Mouse (Mus musculus) midbrain, postnatal 0 days (tissue): ENCODE measurements around the gene Fasn. TPM values are rescaled to one million over a fixed set of nuclear protein-coding genes. Genes with fewer than 3 reads are reported as not detected.

Experiments
- ATAC-seq: fragments of 200-750 bp; cut with Nextera tagmentation; 2 replicates; pipeline ENCODE4 v1.8.0; 2017; ENCODE audit warnings: moderate number of reproducible peaks, mild to moderate bottlenecking, moderate TSS enrichment, moderate library complexity; ENCODE audit not compliant: low FRiP score
- DNase-seq: peaks from one replicate; pipeline ENCODE4 v3.0.0-alpha.2; 2015; ENCODE audit warnings: low spot score
- H3K27ac ChIP-seq: fragments of 300-500 bp; sonication (generic); 2 replicates; pipeline ENCODE4 v1.5.1; 2014; ENCODE audit warnings: low read depth, mild to moderate bottlenecking, low read length, mixed read lengths
- H3K27me3 ChIP-seq: fragments of 300-500 bp; sonication (generic); 2 replicates; pipeline ENCODE4 v1.6.1; 2014; ENCODE audit warnings: low read length, control low read depth, mixed read lengths; ENCODE audit not compliant: insufficient read depth
- H3K36me3 ChIP-seq: fragments of 300-500 bp; sonication (generic); 2 replicates; pipeline ENCODE4 v1.6.1; 2014; ENCODE audit warnings: low read length, control low read depth, mixed read lengths; ENCODE audit not compliant: insufficient read depth
- H3K4me1 ChIP-seq: fragments of 300-500 bp; sonication (generic); 2 replicates; pipeline ENCODE4 v1.6.1; 2014; ENCODE audit warnings: mild to moderate bottlenecking, control low read depth, antibody characterized with exemption, low read length, mixed read lengths; ENCODE audit not compliant: insufficient read depth
- H3K4me2 ChIP-seq: fragments of 300-500 bp; sonication (generic); 2 replicates; pipeline ENCODE4 v1.6.1; 2014; ENCODE audit warnings: low read depth, mild to moderate bottlenecking, low read length, mixed read lengths; ENCODE audit not compliant: poor library complexity, severe bottlenecking
- H3K4me3 ChIP-seq: fragments of 300-500 bp; sonication (generic); 2 replicates; pipeline ENCODE4 v1.5.1; 2014; ENCODE audit warnings: low read depth, mild to moderate bottlenecking, low read length, moderate library complexity
- H3K9ac ChIP-seq: fragments of 300-500 bp; sonication (generic); replicated peaks from 2 replicates; pipeline ENCODE4 v1.6.1; 2014; ENCODE audit warnings: mild to moderate bottlenecking, low read length, moderate library complexity, mixed read lengths; ENCODE audit not compliant: poor library complexity, severe bottlenecking
- H3K9me3 ChIP-seq: fragments of 300-500 bp; sonication (generic); 2 replicates; pipeline ENCODE4 v1.6.1; 2016; ENCODE audit warnings: low read length, control low read depth
- CTCF ChIP-seq: IDR thresholded peaks from 2 replicates; pipeline ENCODE4 v1.5.1; 2016; ENCODE audit warnings: antibody characterized with exemption, mild to moderate bottlenecking
- WGBS: fragments of 180-500 bp; shearing (Covaris S2); extraction: QIAGEN DNeasy Blood & Tissue Kit; methylation state at CpG from one replicate; pipeline ENCODE4 v1.1.7; 2014; 5-methylcytosine and 5-hydroxymethylcytosine counted together
- polyA plus RNA-seq: library from polyadenylated mRNA; unstranded; fragments of >200 nt; fragmentation: Nextera tagmentation; extraction: Ambion mirVana; gene quantifications from 2 replicates; pipeline ENCODE4 v1.2.1, GENCODE M21; 2015
- total RNA-seq: library from RNA; depleted of rRNA; stranded (reverse); fragments of >200 nt; gene quantifications from 2 replicates; pipeline ENCODE4 v1.2.3, GENCODE M21; 2014

Fasn gene
- total and polyA plus RNA-seq, 2 experiments from 2014 or later, result 76.0 to 488 TPM

DNA sequence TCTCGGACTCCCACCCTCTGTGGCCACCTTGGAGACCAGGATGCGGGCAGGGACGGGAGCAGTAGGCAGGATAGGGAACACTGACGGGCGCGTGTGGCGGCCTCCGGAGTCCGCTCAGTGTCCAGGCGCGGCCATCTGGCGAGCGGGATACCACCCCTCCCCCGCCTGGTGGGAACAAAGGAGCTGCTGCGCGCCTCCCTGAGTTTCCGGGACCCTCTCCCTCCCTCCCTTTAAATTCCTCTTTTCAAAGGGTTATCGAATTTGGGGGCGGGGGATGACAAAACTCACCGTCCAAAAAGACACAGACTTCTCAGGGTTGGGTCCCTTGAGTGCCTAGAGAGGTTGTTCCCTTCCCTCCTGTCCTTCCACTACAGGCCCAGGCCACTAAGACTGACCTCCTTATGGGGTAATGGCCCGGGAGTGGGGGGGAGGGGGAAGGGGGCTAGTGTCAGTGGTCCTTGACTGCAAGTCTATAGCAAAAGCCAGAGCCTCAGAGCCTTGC, 491 bp upstream of the Fasn start:
- Histone ChIP-seq H3K4me1 (peaks cover 24% of the 10 kb centered on the region), H3K9ac (peak overlapping the region; percentile 64), H3K27ac (peak overlapping the region; percentile 96), H3K36me3 (peaks cover 22% of the 10 kb centered on the region), H3K9me3 (no peaks in the 10 kb centered on the region), H3K4me3 (peak overlapping the region; percentile 93), H3K4me2 (peak overlapping the region; percentile 93), H3K27me3 (no peaks in the 10 kb centered on the region)
- DNase-seq, result peak; percentile 42
- 0% methylated on average over 21 of the region's 21 CpGs for WGBS
- ATAC-seq, result peak; percentile 14; the same call in 1 of the 2 replicates
- no peak for TF ChIP-seq CTCF

DNA sequence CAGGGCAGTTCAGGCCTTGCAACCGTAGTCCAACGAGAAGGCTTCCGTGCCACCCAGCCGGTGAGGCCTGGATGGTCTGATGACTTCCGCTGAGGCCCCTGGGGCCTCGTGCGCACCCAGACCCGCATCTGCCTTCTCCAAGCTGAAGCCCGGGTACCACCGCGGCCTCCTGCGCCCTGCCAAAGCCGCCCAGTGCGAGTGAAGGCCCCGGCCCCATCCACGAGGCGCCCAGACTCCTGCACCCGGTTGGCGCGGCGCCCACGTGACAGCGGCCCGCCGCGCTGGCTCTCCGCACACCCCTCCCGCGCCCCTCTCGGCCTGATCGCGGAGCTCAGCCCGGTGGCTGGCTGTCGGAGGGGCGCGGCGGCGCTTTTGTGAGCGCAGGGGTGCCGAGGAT, 798 bp downstream of the Fasn start:
- peak; percentile 20; the same call in 1 of the 2 replicates for ATAC-seq
- DNase-seq, result peak; percentile 72
- Histone ChIP-seq H3K36me3 (peaks cover 35% of the 10 kb centered on the region), H3K9ac (peak overlapping the region; percentile 95), H3K9me3 (no peaks in the 10 kb centered on the region), H3K27me3 (no peaks in the 10 kb centered on the region), H3K4me3 (peak overlapping the region; percentile 93), H3K4me1 (peaks cover 24% of the 10 kb centered on the region), H3K4me2 (peak overlapping the region; percentile 93), H3K27ac (peak overlapping the region; percentile 96)
- under 1% methylated on average over 38 of the region's 40 CpGs for WGBS
- TF ChIP-seq CTCF, result no peak

DNA sequence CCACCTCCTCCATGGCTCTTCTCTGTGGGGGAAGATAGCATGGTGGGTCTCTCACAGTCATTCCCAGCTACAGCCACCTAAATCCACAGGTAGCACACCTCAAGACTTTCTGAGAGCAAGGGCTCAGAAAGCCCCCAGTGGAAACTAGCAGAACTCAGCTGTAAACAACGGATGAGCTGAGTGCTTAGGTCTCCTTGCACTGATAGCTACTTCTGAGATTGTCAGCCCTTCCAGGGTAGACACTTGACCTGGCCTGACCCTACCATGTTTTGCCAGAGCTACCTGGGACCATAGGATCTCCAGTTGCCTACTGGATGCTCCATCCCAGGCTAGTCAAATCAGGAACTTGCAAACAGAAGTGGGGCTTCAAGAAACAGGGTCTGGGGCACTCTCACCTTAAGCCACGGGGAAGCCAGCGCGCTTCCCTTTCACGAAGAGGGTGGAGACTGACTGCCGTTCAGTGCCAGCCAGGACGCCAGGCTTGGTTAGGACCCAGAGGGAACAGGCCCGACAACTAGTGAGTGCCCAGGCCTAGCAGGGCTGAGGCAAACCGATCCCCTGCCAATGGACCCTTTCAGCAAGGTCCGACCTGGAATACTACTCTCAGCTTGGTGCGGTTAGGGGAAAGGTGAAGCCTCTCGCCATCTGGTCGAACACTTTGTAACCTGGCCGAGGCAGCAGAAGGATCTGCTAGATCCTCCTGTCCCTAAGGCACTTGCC, 1.4 kb downstream of the Fasn start:
- WGBS, result under 1% methylated on average over 14 of the region's 14 CpGs
- no peaks in the 10 kb centered on the region for H3K27me3 ChIP-seq
- H3K27ac ChIP-seq, result peak overlapping the region; percentile 96
- peak overlapping the region; percentile 95 for H3K9ac ChIP-seq
- no peaks in the 10 kb centered on the region for H3K9me3 ChIP-seq
- peaks cover 41% of the 10 kb centered on the region for H3K36me3 ChIP-seq
- peaks cover 24% of the 10 kb centered on the region for H3K4me1 ChIP-seq
- H3K4me2 ChIP-seq, result peak overlapping the region; percentile 93
- DNase-seq, result peak; percentile 9
- no peak for TF ChIP-seq CTCF
- peak overlapping the region; percentile 93 for H3K4me3 ChIP-seq
- ATAC-seq, result no peak

DNA sequence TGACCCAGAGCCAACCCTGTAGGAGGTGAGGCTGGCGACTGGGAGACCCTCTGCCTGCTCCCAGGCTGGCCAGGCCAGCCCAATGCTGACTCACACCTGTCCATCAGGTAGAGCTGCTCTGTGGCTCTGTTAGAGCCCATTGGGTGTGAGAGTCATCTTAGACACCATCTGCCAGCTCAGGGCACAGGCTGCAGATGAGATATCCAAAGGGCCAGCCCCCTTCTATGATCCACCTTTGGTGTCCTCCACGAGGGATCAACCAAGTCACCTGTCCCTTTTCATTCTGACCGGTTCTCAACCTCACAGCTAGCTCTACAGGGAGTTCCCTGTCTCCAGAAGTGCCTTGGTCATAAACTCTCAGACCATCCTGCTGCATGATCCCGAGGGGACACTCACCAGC, 2.0 kb downstream of the Fasn start:
- ATAC-seq, result no peak
- H3K27me3 ChIP-seq, result no peaks in the 10 kb centered on the region

DNA sequence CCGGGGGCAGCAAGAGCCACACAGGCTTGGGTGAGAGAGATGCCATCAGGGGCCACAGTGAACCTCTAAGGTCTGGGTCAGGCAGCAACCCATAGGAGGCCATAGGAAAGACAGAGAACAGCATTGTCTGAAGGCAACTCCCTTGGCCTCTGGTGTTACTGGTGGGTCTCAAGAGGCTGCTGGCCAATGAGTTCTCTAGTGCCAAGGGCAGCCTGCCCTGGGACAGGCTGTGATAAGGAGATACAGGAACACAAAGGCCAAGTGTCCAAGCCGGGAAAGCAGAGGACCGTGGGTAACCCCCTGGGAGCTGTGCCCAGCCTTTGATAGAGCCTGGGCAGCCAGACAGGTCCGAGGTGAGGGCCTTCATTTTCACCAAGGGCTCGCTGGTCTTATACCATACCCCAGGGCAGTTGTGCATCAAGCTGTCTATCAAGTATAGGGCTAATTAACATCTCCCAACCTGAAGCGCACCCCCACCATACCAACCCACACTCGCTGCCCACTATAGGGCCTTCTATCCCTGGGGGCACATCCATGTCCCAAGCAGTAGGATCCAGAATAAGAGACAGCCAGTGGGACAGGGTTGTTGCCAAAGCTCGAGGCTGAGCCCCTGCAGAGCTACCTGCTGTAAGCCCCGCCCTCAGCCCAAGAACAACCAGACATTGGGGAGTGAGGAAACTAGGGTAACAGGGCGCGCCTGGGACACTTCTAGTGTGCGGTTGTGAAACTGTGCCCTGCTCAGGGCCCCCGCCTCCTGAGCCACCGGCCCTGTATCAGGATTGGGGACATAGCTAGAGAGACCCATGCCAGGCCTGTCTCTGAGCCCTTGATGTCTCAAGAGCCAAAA, 3.0 kb downstream of the Fasn start:
- Histone ChIP-seq H3K4me1 (peaks cover 24% of the 10 kb centered on the region), H3K4me2 (peak overlapping the region; percentile 93), H3K27ac (no peak overlapping the region), H3K9ac (peak overlapping the region; percentile 95), H3K4me3 (peak overlapping the region; percentile 93), H3K9me3 (no peaks in the 10 kb centered on the region), H3K36me3 (peaks cover 55% of the 10 kb centered on the region), H3K27me3 (no peaks in the 10 kb centered on the region)
- ATAC-seq (no peak), DNase-seq (no peak)
- 74% methylated on average over 14 of the region's 14 CpGs for WGBS
- no peak for TF ChIP-seq CTCF

More for the DNA sequence above, 2.0 kb downstream of the Fasn start:
- no peak for DNase-seq
- peak overlapping the region; percentile 95 for H3K9ac ChIP-seq
- peak overlapping the region; percentile 93 for H3K4me3 ChIP-seq
- 46% methylated on average over 4 of the region's 4 CpGs for WGBS
- no peaks in the 10 kb centered on the region for H3K9me3 ChIP-seq
- peak overlapping the region; percentile 93 for H3K4me2 ChIP-seq
- H3K36me3 ChIP-seq, result peaks cover 47% of the 10 kb centered on the region
- peaks cover 24% of the 10 kb centered on the region for H3K4me1 ChIP-seq
- H3K27ac ChIP-seq, result no peak overlapping the region
- TF ChIP-seq CTCF, result no peak
